Mouse (Mus musculus) MEL (cell line): Measurements from ENCODE around the gene Tgm2. TPM values are rescaled to one million over a fixed set of nuclear protein-coding genes. Genes with fewer than 3 reads are reported as not detected.

ENCODE experiments used
- DNase-seq: peaks from one replicate; pipeline ENCODE4 v3.0.0; 2011; ENCODE audit warnings: low read depth, low spot score
- H3K27ac ChIP-seq: 2 replicates; pipeline ENCODE4 v1.5.1; 2012; ENCODE audit warnings: low read depth, mild to moderate bottlenecking, control low read depth, low read length, moderate library complexity; ENCODE audit not compliant: control insufficient read depth
- H3K27me3 ChIP-seq, 2 experiments: fragments of 150-350 bp in 1 of 2; sonication (generic) in 1 of 2; 2 replicates each; pipeline ENCODE4 v1.6.1; 2012; ENCODE audit warnings: low read length in 2 of 2, mild to moderate bottlenecking in 2 of 2, improper control_type of control experiment in 1 of 2, moderate library complexity in 1 of 2; ENCODE audit not compliant: insufficient read depth in 2 of 2, control insufficient read depth in 1 of 2
- H3K36me3 ChIP-seq, 2 experiments: 2 replicates each; pipeline ENCODE4 v1.6.1; 2012 to 2014; ENCODE audit warnings: low read length in 2 of 2, improper control_type of control experiment in 1 of 2, inconsistent platforms in 1 of 2, mild to moderate bottlenecking in 1 of 2; ENCODE audit not compliant: insufficient read depth in 2 of 2, control insufficient read depth in 1 of 2
- H3K4me1 ChIP-seq, 2 experiments: fragments of 150-350 bp in 1 of 2; sonication (generic) in 1 of 2; 2 replicates each; pipeline ENCODE4 v1.6.1; 2012; ENCODE audit warnings: low read length in 2 of 2, improper control_type of control experiment in 1 of 2, mild to moderate bottlenecking in 1 of 2; ENCODE audit not compliant: insufficient read depth in 2 of 2, control insufficient read depth in 1 of 2
- H3K4me3 ChIP-seq, 2 experiments: fragments of 150-350 bp in 1 of 2; sonication (generic) in 1 of 2; 2 replicates each; pipeline ENCODE4 v1.5.1; 2012; ENCODE audit warnings: low read depth in 2 of 2, low read length in 2 of 2, mild to moderate bottlenecking in 2 of 2, moderate library complexity in 2 of 2, control low read depth in 1 of 2, improper control_type of control experiment in 1 of 2; ENCODE audit not compliant: control insufficient read depth in 1 of 2, insufficient read depth in 1 of 2
- H3K79me2 ChIP-seq: 2 replicates; pipeline ENCODE4 v1.6.1; 2012; ENCODE audit warnings: mild to moderate bottlenecking, low read length, moderate library complexity; ENCODE audit not compliant: control insufficient read depth, poor library complexity, insufficient read depth
- H3K9ac ChIP-seq: 2 replicates; pipeline ENCODE4 v1.6.1; 2012; ENCODE audit warnings: low read depth, mild to moderate bottlenecking, control low read depth, low read length, moderate library complexity; ENCODE audit not compliant: control insufficient read depth, poor library complexity, severe bottlenecking
- H3K9me3 ChIP-seq: fragments of 150-350 bp; sonication (generic); replicated peaks from 2 replicates; pipeline ENCODE4 v1.6.1; 2012; ENCODE audit warnings: mild to moderate bottlenecking, low read length, improper control_type of control experiment, moderate library complexity; ENCODE audit not compliant: insufficient read depth
- BHLHE40 ChIP-seq: IDR thresholded peaks from 2 replicates; pipeline ENCODE4 v1.6.1; 2012; ENCODE audit warnings: low read depth, mild to moderate bottlenecking, inconsistent platforms, low read length, improper control_type of control experiment, borderline replicate concordance
- CHD2 ChIP-seq: IDR thresholded peaks from 2 replicates; pipeline ENCODE4 v1.6.1; 2011; ENCODE audit warnings: low read length, improper control_type of control experiment
- CTCF ChIP-seq, 3 experiments: IDR thresholded peaks in 2 of 3; conservative IDR thresholded peaks in 1 of 3; 2 replicates each; pipeline ENCODE4 v1.5.1; 2011 to 2012; ENCODE audit warnings: low read length in 3 of 3, low read depth in 2 of 3, mild to moderate bottlenecking in 2 of 3, improper control_type of control experiment in 1 of 3, inconsistent platforms in 1 of 3, mixed read lengths in 1 of 3, moderate library complexity in 1 of 3; ENCODE audit not compliant: control insufficient read depth in 1 of 3, insufficient read depth in 1 of 3, poor library complexity in 1 of 3, severe bottlenecking in 1 of 3
- E2F4 ChIP-seq: IDR thresholded peaks from 2 replicates; pipeline ENCODE4 v1.6.1; 2011; ENCODE audit warnings: low read depth, low read length, improper control_type of control experiment, borderline replicate concordance
- ELF1 ChIP-seq: IDR thresholded peaks from 2 replicates; pipeline ENCODE4 v1.6.1; 2014; ENCODE audit warnings: low read depth, mild to moderate bottlenecking, inconsistent platforms, low read length, improper control_type of control experiment, moderate library complexity
- EP300 ChIP-seq, 2 experiments: IDR thresholded peaks; 2 replicates each; pipeline ENCODE4 v1.6.1; 2011; ENCODE audit warnings: improper control_type of control experiment in 2 of 2, low read length in 2 of 2, low read depth in 1 of 2, mild to moderate bottlenecking in 1 of 2
- GABPA ChIP-seq: IDR thresholded peaks from 2 replicates; pipeline ENCODE4 v1.6.1; 2012; ENCODE audit warnings: low read depth, mild to moderate bottlenecking, inconsistent platforms, low read length, improper control_type of control experiment, moderate library complexity
- GATA1 ChIP-seq: IDR thresholded peaks from 2 replicates; pipeline ENCODE4 v1.6.1; 2011; ENCODE audit warnings: low read depth, low read length, improper control_type of control experiment
- HCFC1 ChIP-seq: IDR thresholded peaks from 2 replicates; pipeline ENCODE4 v1.6.1; 2012; ENCODE audit warnings: low read depth, mild to moderate bottlenecking, inconsistent platforms, low read length, improper control_type of control experiment, moderate library complexity
- JUND ChIP-seq: IDR thresholded peaks from 2 replicates; pipeline ENCODE4 v1.6.1; 2011; ENCODE audit warnings: low read depth, mild to moderate bottlenecking, improper control_type of control experiment, low read length
- MAX ChIP-seq: IDR thresholded peaks from 2 replicates; pipeline ENCODE4 v1.6.1; 2011; ENCODE audit warnings: low read length, improper control_type of control experiment
- MAZ ChIP-seq: IDR thresholded peaks from 2 replicates; pipeline ENCODE4 v1.6.1; 2012; ENCODE audit warnings: low read depth, mild to moderate bottlenecking, inconsistent platforms, low read length, improper control_type of control experiment
- MXI1 ChIP-seq: IDR thresholded peaks from 2 replicates; pipeline ENCODE4 v1.6.1; 2011; ENCODE audit warnings: mild to moderate bottlenecking, low read depth, low read length, improper control_type of control experiment
- MYB ChIP-seq: IDR thresholded peaks from 2 replicates; pipeline ENCODE4 v1.6.1; 2011; ENCODE audit warnings: mild to moderate bottlenecking, low read depth, low read length, improper control_type of control experiment
- NELFE ChIP-seq: IDR thresholded peaks from 2 replicates; pipeline ENCODE4 v1.6.1; 2011; ENCODE audit warnings: low read depth, low read length, improper control_type of control experiment
- POLR2A ChIP-seq, 2 experiments: IDR thresholded peaks; 2 replicates each; pipeline ENCODE4 v1.6.1; 2011 to 2012; ENCODE audit warnings: low read length in 2 of 2, mild to moderate bottlenecking in 2 of 2, control low read depth in 1 of 2, improper control_type of control experiment in 1 of 2, low read depth in 1 of 2, moderate library complexity in 1 of 2; ENCODE audit not compliant: control insufficient read depth in 1 of 2, insufficient read depth in 1 of 2, poor library complexity in 1 of 2
- POLR2AphosphoS5 ChIP-seq: IDR thresholded peaks from 2 replicates; pipeline ENCODE4 v1.6.1; 2012; ENCODE audit warnings: low read depth, borderline replicate concordance, mild to moderate bottlenecking, inconsistent platforms, low read length, moderate library complexity, mixed read lengths
- RAD21 ChIP-seq: IDR thresholded peaks from 2 replicates; pipeline ENCODE4 v1.6.1; 2011; ENCODE audit warnings: mild to moderate bottlenecking, low read depth, low read length, improper control_type of control experiment
- RCOR1 ChIP-seq: IDR thresholded peaks from 2 replicates; pipeline ENCODE4 v1.6.1; 2012; ENCODE audit warnings: low read depth, mild to moderate bottlenecking, inconsistent platforms, low read length, improper control_type of control experiment
- SIN3A ChIP-seq: IDR thresholded peaks from 2 replicates; pipeline ENCODE4 v1.6.1; 2012; ENCODE audit warnings: low read length, improper control_type of control experiment, inconsistent platforms
- TCF12 ChIP-seq: IDR thresholded peaks from 2 replicates; pipeline ENCODE4 v1.6.1; 2014; ENCODE audit warnings: low read depth, mild to moderate bottlenecking, inconsistent platforms, low read length, improper control_type of control experiment, moderate library complexity
- USF1 ChIP-seq: IDR thresholded peaks from 2 replicates; pipeline ENCODE4 v1.6.1; 2014; ENCODE audit warnings: low read depth, mild to moderate bottlenecking, inconsistent platforms, low read length, improper control_type of control experiment, moderate library complexity
- USF2 ChIP-seq, 2 experiments: IDR thresholded peaks; 2 replicates each; pipeline ENCODE4 v1.6.1; 2011 to 2012; ENCODE audit warnings: improper control_type of control experiment in 2 of 2, low read length in 2 of 2, borderline replicate concordance in 1 of 2, inconsistent platforms in 1 of 2, low read depth in 1 of 2, mild to moderate bottlenecking in 1 of 2; ENCODE audit not compliant: insufficient read depth in 1 of 2
- ZKSCAN1 ChIP-seq: IDR thresholded peaks from 2 replicates; pipeline ENCODE4 v1.6.1; 2012; ENCODE audit warnings: low read depth, mild to moderate bottlenecking, inconsistent platforms, low read length, improper control_type of control experiment, moderate library complexity
- ZMIZ1 ChIP-seq: IDR thresholded peaks from 2 replicates; pipeline ENCODE4 v1.6.1; 2012; ENCODE audit warnings: low read depth, mild to moderate bottlenecking, inconsistent platforms, low read length, improper control_type of control experiment, moderate library complexity
- ZNF384 ChIP-seq: IDR thresholded peaks from 2 replicates; pipeline ENCODE4 v1.6.1; 2012; ENCODE audit warnings: low read depth, mild to moderate bottlenecking, inconsistent platforms, low read length, improper control_type of control experiment
- polyA plus RNA-seq, 2 experiments: library from polyadenylated mRNA; stranded (reverse) in 1 of 2; unstranded in 1 of 2; fragments of >175 nt in 1 of 2; fragments of >200 nt in 1 of 2; gene quantifications; 2 replicates each; pipeline versions ENCODE4 v1.2.1 to v1.2.4; 2012; ENCODE audit warnings: low replicate concordance in 2 of 2, low read depth in 1 of 2; ENCODE audit not compliant: insufficient read length in 2 of 2, insufficient read depth in 1 of 2, missing spikeins in 1 of 2
- total RNA-seq: library from RNA; depleted of rRNA; stranded (reverse); fragments of 300-350 nt; gene quantifications from 2 replicates; pipeline ENCODE4 v1.2.3, GENCODE M21; 2012

Tgm2 gene
- total and polyA plus RNA-seq, 3 experiments: 7.7 to 11.0 TPM; not detected in 1

DNA sequence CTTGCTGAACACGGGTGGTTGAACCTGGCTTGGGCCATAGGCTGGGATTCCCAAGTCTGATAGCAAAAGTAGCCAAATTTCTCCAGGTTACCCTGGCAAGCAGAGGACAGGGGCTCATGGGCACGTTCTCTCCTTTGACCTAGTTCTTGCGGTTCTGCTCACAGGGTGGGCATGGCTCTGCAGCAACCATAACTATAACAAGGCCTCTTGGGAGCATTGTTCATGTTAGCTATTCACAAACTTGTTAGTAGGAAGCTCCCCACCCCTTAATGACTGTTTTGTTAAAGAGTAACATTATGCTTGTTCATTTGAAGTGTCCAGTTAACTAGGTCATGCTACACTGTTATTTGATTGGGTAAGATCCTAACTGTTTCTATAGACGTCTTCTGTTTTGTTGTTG is 19.5 kb upstream of the Tgm2 start:
- peaks cover 0 to 3% of the 10 kb centered on the region in 2 experiments; a peak in 1 of 4 replicates for H3K36me3 ChIP-seq
- no peaks in the 10 kb centered on the region for H3K27me3 ChIP-seq
- no peak overlapping the region for H3K9ac ChIP-seq
- no peaks in the 10 kb centered on the region for H3K9me3 ChIP-seq
- H3K27ac ChIP-seq: no peak overlapping the region
- H3K79me2 ChIP-seq: no peaks in the 10 kb centered on the region
- no peak for TF ChIP-seq MYB
- no peak for TF ChIP-seq GATA1
- no peak for TF ChIP-seq NELFE
- no peak for TF ChIP-seq ZMIZ1
- no peak for TF ChIP-seq USF2 (IDR thresholded peaks at IDR 0.05; ENCODE audit: borderline replicate concordance in 1 of 2, insufficient read depth in 1 of 2, low read depth in 1 of 2, low read length in 2 of 2)
- TF ChIP-seq GABPA: no peak
- TF ChIP-seq RAD21: no peak
- no peak for TF ChIP-seq RCOR1
- TF ChIP-seq BHLHE40: no peak
- TF ChIP-seq CTCF (IDR thresholded peaks at IDR 0.05 in 2 of 3, conservative IDR thresholded peaks at IDR 0.05 in 1 of 3; ENCODE audit: control insufficient read depth in 1 of 3, insufficient read depth in 1 of 3, low read depth in 2 of 3, low read length in 3 of 3, poor library complexity in 1 of 3, severe bottlenecking in 1 of 3): no peak
- TF ChIP-seq USF1: no peak
- TF ChIP-seq CHD2: no peak
- no peak for TF ChIP-seq EP300 (IDR thresholded peaks at IDR 0.05; ENCODE audit: low read depth in 1 of 2, low read length in 2 of 2)
- no peak for TF ChIP-seq MAX
- TF ChIP-seq ZNF384: no peak
- TF ChIP-seq MXI1: no peak
- no peak for TF ChIP-seq POLR2AphosphoS5
- TF ChIP-seq MAZ: no peak
- no peak for TF ChIP-seq E2F4
- no peak for TF ChIP-seq ELF1
- peaks cover 0 to 9% of the 10 kb centered on the region in 2 experiments; a peak in 2 of 4 replicates for H3K4me1 ChIP-seq
- no peak overlapping the region for H3K4me3 ChIP-seq
- DNase-seq: no peak

DNA sequence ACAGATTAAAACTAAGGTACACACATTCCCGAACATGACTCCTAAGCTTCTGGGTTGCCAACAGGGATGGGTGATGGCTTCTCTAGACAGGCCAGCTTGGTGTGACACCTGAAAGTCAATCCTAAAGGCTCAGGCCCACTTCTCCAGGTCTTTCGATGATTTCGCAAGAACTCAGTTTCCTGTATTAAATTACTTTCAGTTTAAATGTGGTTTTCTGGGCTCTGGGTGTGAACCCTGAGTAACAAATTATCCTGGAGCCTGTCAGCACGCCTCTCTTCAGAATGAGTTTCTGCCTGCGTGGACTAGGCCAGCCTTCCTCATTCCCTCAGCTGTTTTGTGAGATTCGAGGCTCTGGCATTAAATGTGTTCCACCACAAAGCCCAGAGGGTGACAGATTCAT is 16.8 kb upstream of the Tgm2 start:
- H3K36me3 ChIP-seq: peaks cover 0 to 3% of the 10 kb centered on the region in 2 experiments; a peak in 1 of 4 replicates
- H3K4me3 ChIP-seq: no peak overlapping the region
- no peaks in the 10 kb centered on the region for H3K79me2 ChIP-seq
- H3K4me1 ChIP-seq: peaks cover 0 to 16% of the 10 kb centered on the region in 2 experiments; a peak in 2 of 4 replicates
- TF ChIP-seq HCFC1 (no peak), MXI1 (no peak), RAD21 (no peak), ZKSCAN1 (no peak), JUND (no peak), NELFE (no peak), TCF12 (no peak), POLR2A (IDR thresholded peaks at IDR 0.05; ENCODE audit: control insufficient read depth in 1 of 2, insufficient read depth in 1 of 2, low read depth in 1 of 2, low read length in 2 of 2, poor library complexity in 1 of 2) (no peak), SIN3A (no peak), MYB (no peak), MAZ (no peak), CTCF (IDR thresholded peaks at IDR 0.05 in 2 of 3, conservative IDR thresholded peaks at IDR 0.05 in 1 of 3; ENCODE audit: control insufficient read depth in 1 of 3, insufficient read depth in 1 of 3, low read depth in 2 of 3, low read length in 3 of 3, poor library complexity in 1 of 3, severe bottlenecking in 1 of 3) (no peak)
- TF ChIP-seq, all 39 proteins: peak for 0
- DNase-seq: no peak
- H3K27ac ChIP-seq: no peak overlapping the region
- no peak overlapping the region for H3K9ac ChIP-seq
- H3K9me3 ChIP-seq: no peaks in the 10 kb centered on the region
- H3K27me3 ChIP-seq: no peaks in the 10 kb centered on the region
